Mouse (Mus musculus): ENCODE results near the gene Rab1b. TPM values are rescaled to one million over a fixed set of nuclear protein-coding genes. Genes with fewer than 3 reads are reported as not detected.

Rab1b gene
- total RNA-seq, 4 experiments from 2014 or later, result 124 to 137 (median 131) TPM

DNA sequence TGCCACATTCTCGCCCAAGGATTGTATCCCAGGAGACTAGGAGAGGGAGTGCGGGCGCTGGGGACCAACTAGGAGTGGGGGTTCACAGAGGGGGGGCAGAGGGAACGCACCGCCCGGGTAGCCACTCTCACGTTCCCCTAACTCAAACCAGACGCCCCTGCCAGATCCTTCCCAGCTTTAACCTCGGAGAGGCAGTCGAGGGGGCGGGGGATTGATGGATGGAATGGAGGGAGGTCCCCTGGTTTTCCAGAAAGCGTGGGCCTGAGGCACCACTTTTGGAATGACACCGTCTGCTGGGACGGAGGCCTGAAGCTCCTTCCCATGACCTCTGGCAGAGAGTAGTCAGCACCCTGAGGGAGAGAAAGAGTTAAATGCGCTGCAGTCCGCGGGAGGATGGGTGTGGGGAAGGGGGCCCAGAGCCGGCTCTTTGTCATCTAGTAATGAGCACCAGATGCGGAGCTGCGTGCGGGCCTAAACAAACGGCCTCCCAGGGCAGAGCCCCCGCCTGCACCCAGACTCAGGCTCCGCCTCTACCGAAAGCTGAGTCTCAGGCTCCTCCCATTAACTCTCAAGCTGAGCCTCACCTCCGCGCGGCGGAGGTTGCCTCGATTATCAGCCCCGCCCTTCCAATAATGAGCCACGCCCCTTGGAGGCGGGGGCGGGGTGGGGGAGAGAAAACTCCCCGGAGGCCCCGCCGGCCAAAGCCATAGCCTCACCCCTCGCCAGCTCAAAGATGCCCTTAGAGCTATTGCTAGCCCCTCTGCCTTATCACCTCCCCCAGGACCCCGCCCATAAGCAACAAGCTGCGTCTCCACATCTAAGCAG lies 35.1 kb downstream of the Rab1b start:
- peak; percentile 73 to 79 for DNase-seq (ENCODE audit: low spot score in 2 of 2)

DNA sequence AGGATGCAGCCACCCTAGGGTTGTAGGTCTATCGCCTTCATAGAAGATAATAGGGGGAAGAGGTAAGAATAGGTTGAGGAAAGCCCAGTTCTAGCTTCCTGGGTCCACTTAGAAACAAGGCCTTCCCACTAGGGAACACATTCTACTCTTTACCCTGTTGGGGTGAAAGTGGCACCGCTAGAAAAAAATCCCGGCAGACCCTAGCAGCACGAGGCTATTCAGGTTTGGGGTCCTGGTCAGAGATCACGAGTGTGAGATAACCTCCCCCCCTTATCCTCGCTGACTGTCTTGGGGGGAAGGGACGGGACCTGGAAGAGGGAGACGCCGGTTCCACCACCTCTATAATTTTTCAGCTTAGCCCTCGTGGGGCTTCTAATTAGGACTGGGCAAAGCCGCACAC lies 35.8 kb downstream of the Rab1b start:
- DNase-seq (ENCODE audit: low spot score in 2 of 2), result no peak

GRCm38 (mm10) chr19:5069978-5070377 lies 36.9 kb downstream of the Rab1b start:
- DNase-seq (ENCODE audit: low spot score in 2 of 2), result no peak

DNA sequence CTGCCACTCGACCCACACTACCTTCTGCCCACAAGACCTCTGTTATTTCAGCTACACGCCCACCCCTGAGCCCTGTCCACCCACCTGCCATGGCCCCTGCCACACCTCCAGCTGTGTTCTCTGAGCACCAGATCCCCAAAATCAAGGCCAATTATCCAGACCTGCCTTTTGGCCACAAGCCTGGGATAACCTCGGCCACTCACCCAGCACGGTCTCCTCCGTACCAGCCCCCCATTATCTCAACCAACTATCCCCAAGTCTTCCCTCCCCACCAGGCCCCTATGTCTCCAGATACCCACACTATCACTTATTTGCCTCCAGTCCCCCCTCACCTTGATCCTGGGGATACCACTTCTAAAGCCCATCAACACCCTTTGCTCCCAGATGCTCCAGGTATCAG lies 37.4 kb downstream of the Rab1b start:
- DNase-seq (ENCODE audit: low spot score in 2 of 2), result no peak

DNA sequence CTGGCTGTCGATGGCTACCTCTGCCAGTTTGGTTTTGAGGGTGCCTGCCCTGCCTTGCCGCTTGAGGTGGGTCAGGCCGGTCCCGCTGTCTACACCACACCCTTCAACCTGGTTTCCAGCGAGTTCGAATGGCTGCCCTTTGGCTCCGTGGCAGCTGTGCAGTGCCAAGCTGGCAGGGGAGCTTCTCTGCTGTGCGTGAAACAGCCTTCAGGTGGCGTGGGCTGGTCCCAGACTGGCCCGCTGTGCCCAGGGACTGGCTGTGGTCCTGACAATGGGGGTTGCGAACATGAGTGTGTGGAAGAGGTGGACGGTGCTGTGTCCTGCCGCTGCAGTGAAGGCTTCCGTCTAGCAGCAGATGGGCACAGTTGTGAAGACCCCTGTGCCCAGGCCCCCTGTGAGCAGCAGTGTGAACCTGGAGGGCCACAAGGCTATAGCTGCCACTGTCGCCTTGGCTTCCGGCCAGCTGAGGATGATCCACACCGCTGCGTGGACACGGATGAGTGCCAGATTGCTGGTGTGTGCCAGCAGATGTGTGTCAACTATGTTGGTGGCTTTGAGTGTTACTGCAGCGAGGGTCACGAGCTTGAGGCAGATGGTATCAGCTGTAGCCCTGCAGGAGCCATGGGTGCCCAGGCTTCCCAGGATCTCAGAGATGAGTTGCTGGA lies 38.2 kb downstream of the Rab1b start:
- DNase-seq (ENCODE audit: low spot score in 2 of 2), result no peak

DNA sequence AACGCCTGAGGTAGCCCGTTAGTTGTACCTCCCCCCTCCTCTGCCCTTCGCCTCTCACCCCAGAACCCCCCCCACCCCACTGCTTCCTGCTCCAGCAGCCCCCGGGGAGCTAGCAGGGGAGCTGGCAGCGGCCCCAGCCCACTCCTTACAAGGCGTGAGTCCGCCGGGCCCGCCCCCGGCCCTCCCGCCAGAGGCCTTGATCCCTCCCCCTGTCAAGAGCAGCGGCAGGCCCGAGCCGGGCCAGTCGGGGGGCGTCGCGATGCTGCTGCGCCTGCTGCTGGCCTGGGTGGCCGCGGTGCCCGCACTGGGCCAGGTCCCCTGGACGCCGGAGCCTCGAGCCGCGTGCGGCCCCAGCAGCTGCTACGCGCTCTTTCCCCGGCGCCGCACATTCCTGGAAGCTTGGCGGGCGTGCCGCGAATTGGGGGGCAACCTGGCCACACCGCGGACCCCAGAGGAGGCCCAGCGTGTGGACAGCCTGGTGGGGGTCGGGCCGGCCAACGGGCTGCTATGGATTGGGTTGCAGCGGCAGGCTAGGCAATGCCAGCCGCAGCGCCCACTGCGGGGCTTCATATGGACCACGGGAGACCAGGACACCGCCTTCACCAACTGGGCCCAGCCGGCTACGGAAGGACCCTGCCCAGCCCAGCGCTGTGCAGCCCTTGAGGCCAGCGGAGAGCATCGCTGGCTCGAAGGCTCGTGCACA lies 38.9 kb downstream of the Rab1b start, which contains the start of gene Cd248:
Gene Cd248, plus strand, starts transcription at position 212 of the 703 bp plus-strand sequence.
- DNase-seq (ENCODE audit: low spot score in 2 of 2), result peak; percentile 63 to 79

DNA sequence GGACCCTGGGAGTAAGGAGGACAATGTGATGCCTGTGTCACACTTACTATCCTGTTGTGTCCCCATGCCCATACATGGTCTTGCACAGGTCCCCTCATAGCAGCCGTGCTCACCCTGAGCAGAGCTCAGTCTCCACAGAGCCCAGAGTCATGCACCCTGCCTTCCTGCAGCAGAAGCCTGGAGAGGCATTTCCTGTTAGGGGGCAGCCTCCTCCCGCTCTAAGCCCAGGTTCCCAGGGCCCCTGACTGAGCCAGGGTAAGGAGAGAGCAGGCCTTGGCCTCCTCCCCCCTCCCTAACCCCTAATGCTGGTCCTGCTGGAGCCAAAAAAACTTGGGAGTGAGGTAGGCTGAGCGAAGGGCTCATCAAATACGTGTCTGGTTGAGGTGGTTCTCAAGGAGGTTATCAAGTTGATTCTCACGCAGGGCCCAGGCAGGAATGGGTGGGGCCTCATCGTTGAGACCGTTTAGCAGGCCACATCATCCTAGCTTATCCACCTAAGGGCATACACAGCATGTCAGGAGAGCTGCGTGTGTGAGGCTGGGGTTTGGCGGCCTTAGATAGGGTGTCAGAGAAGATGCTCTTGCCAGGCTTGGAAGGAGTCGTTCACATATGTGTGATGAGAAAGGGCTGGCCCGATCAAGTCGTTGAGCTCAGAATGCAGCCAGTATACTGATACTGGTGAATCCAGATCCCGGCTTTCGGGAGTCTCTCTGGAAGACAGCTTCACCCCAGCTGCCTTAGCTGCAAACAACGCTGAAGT lies 39.7 kb downstream of the Rab1b start:
- DNase-seq (ENCODE audit: low spot score in 2 of 2), result no peak

GRCm38 (mm10) chr19:5065104-5065503 lies 41.8 kb downstream of the Rab1b start:
- DNase-seq (ENCODE audit: low spot score in 2 of 2), result peak in 1 of 2 experiments; percentile 57

GRCm38 (mm10) chr19:5062446-5062845 lies 44.4 kb downstream of the Rab1b start:
- peak in 1 of 2 experiments; percentile 62 for DNase-seq (ENCODE audit: low spot score in 2 of 2)

GRCm38 (mm10) chr19:5062041-5062440 lies 44.8 kb downstream of the Rab1b start:
- DNase-seq (ENCODE audit: low spot score in 2 of 2), result no peak

DNA sequence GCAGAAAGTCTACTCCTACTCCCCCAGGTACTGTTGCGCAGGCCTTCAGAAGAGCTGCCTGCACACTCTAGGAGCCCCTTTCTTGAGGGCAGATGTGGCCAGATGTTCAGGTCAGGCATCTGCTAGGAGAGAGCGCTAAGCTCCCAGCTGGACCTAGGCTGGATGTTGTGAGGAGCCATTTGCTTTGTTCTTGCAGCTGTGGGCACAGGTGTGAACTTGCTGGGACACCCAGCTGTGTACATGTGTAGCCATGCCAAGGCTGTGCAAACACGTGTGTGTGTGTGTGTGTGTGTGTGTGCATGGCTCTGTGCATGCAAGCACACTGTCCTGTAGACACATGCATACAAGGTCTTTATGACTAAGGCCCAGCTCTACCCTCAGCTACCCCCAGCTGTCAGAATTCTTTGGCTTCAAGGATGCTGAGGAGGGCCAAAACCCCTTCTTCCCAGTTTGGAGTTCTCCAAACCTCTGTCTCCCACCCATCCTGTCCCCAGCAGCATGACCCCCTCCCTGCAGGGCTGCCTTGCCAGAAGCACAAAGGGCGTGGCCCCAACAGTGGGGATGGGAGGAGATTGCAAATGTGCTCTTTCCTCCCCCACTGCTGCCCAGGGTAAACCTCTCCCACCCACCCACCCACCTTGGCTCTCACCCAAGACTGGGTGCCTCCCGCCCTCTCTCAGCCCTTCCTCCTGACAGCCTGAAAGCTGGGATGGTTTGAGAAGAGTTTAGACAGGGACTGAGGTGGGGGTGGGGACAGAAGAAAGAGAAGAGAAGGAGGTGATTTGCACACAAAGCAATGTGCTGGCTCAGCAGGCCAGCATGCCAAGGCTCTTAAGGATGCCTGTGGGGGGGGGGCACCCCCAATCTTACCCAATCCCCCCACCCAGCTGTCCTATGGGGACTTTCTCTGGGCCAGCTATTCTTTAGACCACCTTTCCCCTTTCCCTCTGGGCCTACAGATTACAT lies 46.2 kb downstream of the Rab1b start:
- no peak for DNase-seq (ENCODE audit: low spot score in 2 of 2)

GRCm38 (mm10) chr19:5058801-5059771 lies 47.8 kb downstream of the Rab1b start:
- DNase-seq (ENCODE audit: low spot score in 2 of 2), result no peak

DNA sequence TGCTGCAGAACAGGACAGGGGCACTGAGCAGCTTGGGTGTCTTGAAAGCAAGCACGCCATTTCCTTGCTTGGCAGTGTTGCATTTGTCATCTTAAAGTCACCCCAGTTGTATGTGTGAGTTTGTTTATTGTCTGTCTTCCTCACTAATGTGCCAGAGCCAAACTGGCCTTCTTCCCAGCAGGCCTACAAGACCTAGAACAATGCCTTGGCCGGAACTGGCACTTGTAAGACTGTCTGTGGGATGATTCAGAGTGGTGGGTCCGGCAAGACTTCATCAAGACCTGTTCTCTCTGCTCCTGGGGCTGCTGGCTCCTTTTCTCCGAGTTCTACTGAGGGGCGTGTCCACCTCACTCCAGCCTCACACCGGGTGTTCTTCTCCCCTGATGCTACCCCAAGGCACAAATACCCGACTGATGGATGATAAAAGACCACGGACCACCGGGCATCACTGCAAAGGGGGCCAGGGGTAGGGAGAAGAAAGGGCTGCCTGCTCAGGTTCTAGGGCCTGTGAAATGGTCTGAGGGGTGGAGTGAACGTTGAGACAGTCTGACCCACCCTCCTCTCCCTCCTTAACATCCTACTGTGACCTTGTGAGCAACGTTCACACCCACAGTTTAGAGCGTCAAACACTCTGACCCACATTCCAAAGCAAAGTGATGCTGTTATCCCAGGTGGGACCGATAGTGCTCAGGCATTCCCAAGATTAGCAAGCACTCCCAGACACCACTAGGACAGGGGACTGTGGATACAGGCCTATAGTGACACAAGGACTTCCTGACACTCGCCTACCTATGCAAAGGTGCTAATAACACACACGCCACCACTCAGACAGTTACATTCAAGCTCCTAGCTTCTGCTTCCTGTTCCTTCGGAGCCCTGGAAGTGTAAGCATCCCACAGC lies 48.7 kb downstream of the Rab1b start:
- no peak for DNase-seq (ENCODE audit: low spot score in 2 of 2)

DNA sequence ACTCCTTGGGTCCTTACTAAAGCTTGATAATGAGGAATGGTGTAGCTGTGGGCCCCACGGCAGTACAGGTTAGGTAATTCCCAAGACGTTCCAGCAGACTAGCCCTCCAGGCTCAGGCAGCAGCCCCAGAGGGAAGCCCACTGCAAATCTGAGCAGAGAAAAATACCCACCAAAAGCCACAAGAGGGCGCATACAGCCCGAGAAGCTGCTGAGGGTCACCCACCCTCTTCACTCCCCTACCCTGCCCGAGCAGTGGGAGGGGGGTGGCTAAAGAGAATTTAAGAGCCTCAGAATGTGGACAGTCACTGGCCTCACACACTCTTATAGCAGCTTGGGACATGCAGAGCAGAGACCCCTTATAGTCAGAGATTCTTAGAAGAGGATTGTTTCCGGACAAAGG lies 50.6 kb downstream of the Rab1b start:
- no peak for DNase-seq (ENCODE audit: low spot score in 2 of 2)

DNA sequence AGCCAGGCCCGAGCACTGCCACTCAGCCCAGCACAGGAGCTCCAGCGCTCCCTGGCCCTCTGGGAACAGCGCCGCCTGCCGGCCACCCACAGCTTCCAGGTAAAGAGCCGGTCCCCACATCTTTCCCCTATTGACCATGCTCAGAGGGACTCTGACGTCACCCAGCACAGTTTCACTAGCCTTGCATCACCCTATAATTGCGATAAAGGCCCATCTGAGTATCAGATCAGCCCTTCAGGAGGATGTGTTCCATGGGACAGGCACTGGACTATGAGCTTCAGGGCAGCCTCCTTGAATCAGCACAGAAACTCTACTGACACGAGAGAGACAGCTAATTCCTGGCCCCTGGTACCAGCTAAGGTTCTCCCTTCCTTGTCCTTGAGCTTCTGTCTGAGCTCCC lies 53.0 kb downstream of the Rab1b start:
- no peak for DNase-seq (ENCODE audit: low spot score in 2 of 2)

GRCm38 (mm10) chr19:5052853-5053252 lies 54.0 kb downstream of the Rab1b start:
- DNase-seq (ENCODE audit: low spot score in 2 of 2), result no peak

DNA sequence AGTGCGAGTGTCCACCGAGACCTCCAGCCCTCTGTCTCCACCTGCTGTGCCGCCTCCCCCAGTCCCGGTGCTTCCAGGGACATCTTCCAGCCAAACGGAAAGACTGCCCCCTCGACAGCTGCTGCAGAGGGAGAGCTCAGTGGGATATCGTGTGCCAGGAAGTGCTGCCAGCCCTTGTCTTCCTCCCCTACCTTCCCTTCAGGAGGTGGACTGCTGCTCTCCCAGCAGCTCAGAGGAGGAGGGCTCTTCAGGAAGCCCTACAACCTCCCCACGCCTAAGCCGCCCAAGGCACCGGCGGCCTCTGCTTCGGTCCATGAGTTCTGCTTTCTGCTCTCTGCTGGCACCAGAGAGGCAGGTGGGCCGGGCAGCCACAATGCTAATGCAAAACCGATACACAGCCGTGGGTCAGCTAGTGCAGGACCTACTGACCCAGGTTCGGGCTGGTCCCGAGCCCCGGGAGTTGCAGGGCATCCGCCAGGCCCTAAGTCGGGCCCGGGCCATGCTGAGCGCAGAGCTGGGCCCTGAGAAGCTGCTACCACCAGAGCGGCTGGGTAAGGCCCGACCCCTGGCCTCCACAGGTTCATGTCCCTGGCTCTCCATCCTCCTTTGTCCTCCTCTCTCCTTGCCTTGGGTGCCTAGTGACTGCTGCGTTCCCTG lies 54.6 kb downstream of the Rab1b start:
- DNase-seq (ENCODE audit: low spot score in 2 of 2), result no peak

Data from gastrocnemius, adult 8-10 months (tissue).